Mouse (Mus musculus): ENCODE results near the gene Jag1.

GRCm38 (mm10) chr2:137114248-137115096 lies 2.0 kb downstream of the Jag1 start:
- TF ChIP-seq POLR2A (IDR thresholded peaks at IDR 0.05; ENCODE audit: borderline replicate concordance, insufficient read depth, low read length) = no peak
- TF ChIP-seq CTCF (IDR thresholded peaks at IDR 0.05; ENCODE audit: borderline replicate concordance, insufficient read depth, low read depth, low read length) = peak; percentile 41; the same call in 1 of the 2 replicates

Measured in cerebellum, adult 2 months (tissue).